Mouse (Mus musculus) midbrain, embryonic 16.5 days (tissue): ENCODE results near the gene Cd19. TPM values are rescaled to one million over a fixed set of nuclear protein-coding genes. Genes with fewer than 3 reads are reported as not detected.

Source experiments
- ATAC-seq: fragments of 200-750 bp; cut with Nextera tagmentation; 2 replicates; pipeline ENCODE4 v1.8.0; 2017; ENCODE audit warnings: moderate TSS enrichment
- H3K27ac ChIP-seq: fragments of 300-500 bp; sonication (generic); 2 replicates; pipeline ENCODE4 v1.5.1; 2014; ENCODE audit warnings: mild to moderate bottlenecking, low read length, mixed read lengths
- H3K27me3 ChIP-seq: fragments of 300-500 bp; sonication (generic); 2 replicates; pipeline ENCODE4 v1.6.1; 2014; ENCODE audit warnings: low read depth, low read length, mixed read lengths; ENCODE audit not compliant: control insufficient read depth, insufficient read depth
- H3K36me3 ChIP-seq: fragments of 300-500 bp; sonication (generic); 2 replicates; pipeline ENCODE4 v1.6.1; 2014; ENCODE audit warnings: mild to moderate bottlenecking, low read length, moderate library complexity, mixed read lengths; ENCODE audit not compliant: control insufficient read depth, insufficient read depth
- H3K4me1 ChIP-seq: fragments of 300-500 bp; sonication (generic); 2 replicates; pipeline ENCODE4 v1.6.1; 2014; ENCODE audit warnings: mild to moderate bottlenecking, low read length, mixed read lengths; ENCODE audit not compliant: control insufficient read depth, insufficient read depth
- H3K4me2 ChIP-seq: fragments of 300-500 bp; sonication (generic); 2 replicates; pipeline ENCODE4 v1.6.1; 2014; ENCODE audit warnings: mild to moderate bottlenecking, low read length, mixed read lengths
- H3K4me3 ChIP-seq: fragments of 300-500 bp; sonication (generic); 2 replicates; pipeline ENCODE4 v1.5.1; 2014; ENCODE audit warnings: low read depth, mild to moderate bottlenecking, low read length, moderate library complexity, mixed read lengths
- H3K9ac ChIP-seq: fragments of 300-500 bp; sonication (generic); 2 replicates; pipeline ENCODE4 v1.6.1; 2014; ENCODE audit warnings: low read depth, low read length, mixed read lengths
- H3K9me3 ChIP-seq: fragments of 300-500 bp; sonication (generic); replicated peaks from 2 replicates; pipeline ENCODE4 v1.6.1; 2014; ENCODE audit warnings: mild to moderate bottlenecking, low read length, mixed read lengths; ENCODE audit not compliant: control insufficient read depth, poor library complexity, severe bottlenecking
- WGBS: fragments of 180-500 bp; shearing (Covaris S2); extraction: QIAGEN DNeasy Blood & Tissue Kit; methylation state at CpG from one replicate; pipeline ENCODE4 v1.1.7; 2014; 5-methylcytosine and 5-hydroxymethylcytosine counted together
- polyA plus RNA-seq: library from polyadenylated mRNA; unstranded; fragments of >200 nt; fragmentation: Nextera tagmentation; extraction: Ambion mirVana; gene quantifications from 2 replicates; pipeline ENCODE4 v1.2.1, GENCODE M21; 2015

Cd19 gene
- polyA plus RNA-seq, 1 experiment from 2014 or later: not detected

DNA sequence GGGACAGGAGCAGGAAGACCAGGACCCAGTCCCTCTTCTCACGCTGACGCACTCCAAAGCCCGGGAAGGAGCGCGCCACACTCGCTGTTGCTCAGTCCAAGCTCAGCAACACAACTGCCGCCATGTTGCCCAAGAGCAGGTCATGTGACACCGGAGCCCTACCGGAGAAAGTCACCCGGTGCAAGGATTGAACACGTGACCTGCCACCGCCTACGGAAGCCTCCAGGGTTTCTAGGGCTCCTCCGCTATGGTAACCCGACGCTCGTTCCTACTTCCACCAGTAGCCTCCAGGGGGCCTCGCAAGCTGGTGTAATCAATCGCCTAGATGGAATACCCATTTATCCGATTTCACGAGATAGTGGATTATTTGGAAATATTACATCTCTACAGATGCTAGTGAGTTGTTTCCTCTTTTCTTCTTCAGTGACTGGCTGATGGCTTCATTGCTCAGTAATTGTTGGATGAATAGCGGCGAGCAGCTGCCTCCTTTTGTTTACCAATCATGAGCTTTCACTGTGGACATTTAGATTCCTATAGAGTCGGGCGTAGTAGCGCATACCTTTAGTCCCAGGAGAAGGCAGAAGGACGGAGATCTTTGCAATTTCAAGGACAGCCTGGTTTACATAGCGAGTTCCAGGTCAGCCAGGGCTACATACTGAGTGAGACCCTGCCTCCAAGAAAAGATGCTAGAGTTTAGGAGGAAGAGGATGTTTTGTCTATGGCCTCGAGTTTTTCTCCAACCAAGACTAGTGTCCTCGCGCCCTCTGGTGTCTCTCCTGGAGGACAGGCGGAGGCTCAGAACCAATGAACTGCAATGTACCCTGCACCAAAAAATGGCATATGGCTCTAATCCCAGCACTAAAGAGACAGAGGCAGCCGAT is 37.2 kb downstream of the Cd19 start, which contains the start of gene Spns1:
Gene Spns1 (minus strand): TSS at position 173 of the 881 bp plus-strand sequence.
- Histone ChIP-seq H3K27me3 (no peaks in the 10 kb centered on the region), H3K36me3 (peaks cover 11% of the 10 kb centered on the region), H3K9me3 (no peaks in the 10 kb centered on the region), H3K4me2 (peak within 1 kb of the TSS; percentile 89), H3K4me3 (peak within 1 kb of the TSS; percentile 85), H3K9ac (peak within 1 kb of the TSS; percentile 85), H3K4me1 (peaks cover 17% of the 10 kb centered on the region), H3K27ac (peak within 1 kb of the TSS; percentile 85)
- under 1% methylated on average over 33 of the region's 33 CpGs for WGBS
- peak; percentile 97 for ATAC-seq

DNA sequence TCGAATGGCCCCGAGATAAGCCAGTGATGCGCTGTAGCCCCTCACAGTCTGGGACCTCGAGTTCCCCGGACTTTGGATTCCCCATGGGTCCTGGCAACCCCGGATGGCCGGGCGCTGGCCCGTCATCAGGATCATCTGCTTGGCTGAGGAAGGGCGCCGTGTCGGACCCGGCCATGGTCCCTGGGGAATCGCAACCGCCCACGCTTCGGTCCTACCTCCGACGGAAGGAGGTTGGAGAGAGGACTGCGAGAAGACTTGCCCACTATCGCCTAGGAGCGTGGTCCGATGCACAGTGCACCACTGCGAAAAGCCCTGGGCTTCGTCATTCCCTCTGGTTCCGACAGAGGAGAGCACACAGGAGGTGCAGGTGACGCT is 37.8 kb downstream of the Cd19 start:
- H3K4me2 ChIP-seq: peak overlapping the region; percentile 89
- ATAC-seq: peak; percentile 77
- under 1% methylated on average over 27 of the region's 27 CpGs for WGBS
- no peaks in the 10 kb centered on the region for H3K27me3 ChIP-seq
- peak overlapping the region; percentile 65; the same call in 1 of the 2 replicates for H3K27ac ChIP-seq
- H3K4me1 ChIP-seq: peaks cover 17% of the 10 kb centered on the region
- H3K4me3 ChIP-seq: peak overlapping the region; percentile 85
- no peaks in the 10 kb centered on the region for H3K9me3 ChIP-seq
- peaks cover 11% of the 10 kb centered on the region for H3K36me3 ChIP-seq
- peak overlapping the region; percentile 85 for H3K9ac ChIP-seq

DNA sequence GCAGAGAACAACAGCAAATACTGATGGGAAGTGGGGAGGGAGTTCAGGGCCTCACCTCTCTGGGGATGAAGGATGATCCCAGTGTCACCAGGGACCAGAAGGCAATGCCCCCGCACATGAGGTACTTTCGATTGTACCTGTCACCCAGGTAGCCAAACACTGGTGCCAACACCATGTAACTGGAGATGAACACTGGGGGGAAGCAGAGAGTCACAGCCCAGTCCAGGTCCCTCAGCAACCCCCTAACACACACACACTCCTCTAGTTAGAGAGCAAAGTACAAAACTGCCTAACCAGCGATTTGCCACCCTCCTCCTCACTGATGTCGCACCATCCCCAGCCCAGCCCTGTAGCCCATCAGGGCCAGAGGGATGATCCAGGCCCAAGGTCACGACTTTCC is 39.7 kb downstream of the Cd19 start:
- Histone ChIP-seq H3K27me3 (no peaks in the 10 kb centered on the region), H3K27ac (no peak overlapping the region), H3K9me3 (no peaks in the 10 kb centered on the region), H3K4me1 (peaks cover 17% of the 10 kb centered on the region), H3K36me3 (peaks cover 27% of the 10 kb centered on the region), H3K4me3 (no peak overlapping the region), H3K9ac (no peak overlapping the region), H3K4me2 (no peak overlapping the region)
- WGBS: 80% methylated on average over 5 of the region's 5 CpGs
- no peak for ATAC-seq

DNA sequence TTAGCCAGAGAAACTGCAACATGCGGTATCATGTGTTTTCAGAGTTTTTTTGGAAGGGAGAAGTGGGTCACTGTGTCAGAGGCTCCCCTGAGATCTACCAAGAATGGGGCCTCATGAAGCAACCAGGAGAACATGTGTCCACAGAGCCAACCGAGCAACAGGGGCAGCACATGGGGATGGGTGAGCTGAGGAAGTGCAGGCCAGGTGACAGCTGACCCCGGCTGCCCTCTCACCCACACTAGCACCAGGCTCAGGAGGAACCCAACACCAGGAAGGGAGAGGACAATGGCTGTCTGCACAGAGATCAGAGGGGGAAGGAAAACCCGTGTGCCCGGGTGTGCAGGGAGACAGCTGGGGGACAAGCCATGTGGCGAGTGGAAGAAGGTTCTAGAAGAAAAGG is 40.2 kb downstream of the Cd19 start:
- Histone ChIP-seq H3K27me3 (no peaks in the 10 kb centered on the region), H3K27ac (no peak overlapping the region), H3K4me3 (no peak overlapping the region), H3K4me1 (peaks cover 17% of the 10 kb centered on the region), H3K4me2 (no peak overlapping the region), H3K9me3 (no peaks in the 10 kb centered on the region), H3K9ac (no peak overlapping the region), H3K36me3 (peaks cover 32% of the 10 kb centered on the region)
- no peak for ATAC-seq
- 82% methylated on average over 6 of the region's 6 CpGs for WGBS

DNA sequence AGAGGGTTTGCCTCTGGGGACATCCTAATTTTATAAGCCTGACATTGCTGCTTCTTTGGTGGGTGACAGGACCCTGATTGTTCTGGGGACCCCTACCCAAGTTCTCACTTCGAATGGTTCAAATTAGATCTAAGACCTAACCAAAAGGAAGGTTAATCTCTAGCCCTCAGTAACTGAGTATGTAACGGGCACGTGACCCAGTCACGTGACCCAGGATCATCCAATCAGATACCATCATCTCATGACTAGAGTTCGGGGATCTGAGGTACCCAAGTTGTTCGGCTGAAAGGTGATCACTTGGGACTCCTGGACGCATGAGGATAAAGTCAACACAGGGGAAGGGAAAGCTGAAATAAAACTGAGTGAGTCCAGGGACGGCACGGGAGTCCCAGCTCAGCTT is 41.7 kb downstream of the Cd19 start:
- H3K36me3 ChIP-seq: peaks cover 32% of the 10 kb centered on the region
- WGBS: 91% methylated on average over 9 of the region's 9 CpGs
- H3K27ac ChIP-seq: no peak overlapping the region
- H3K9ac ChIP-seq: no peak overlapping the region
- no peaks in the 10 kb centered on the region for H3K9me3 ChIP-seq
- H3K4me1 ChIP-seq: peaks cover 14% of the 10 kb centered on the region
- no peak for ATAC-seq
- no peak overlapping the region for H3K4me3 ChIP-seq
- H3K27me3 ChIP-seq: no peaks in the 10 kb centered on the region
- H3K4me2 ChIP-seq: no peak overlapping the region

DNA sequence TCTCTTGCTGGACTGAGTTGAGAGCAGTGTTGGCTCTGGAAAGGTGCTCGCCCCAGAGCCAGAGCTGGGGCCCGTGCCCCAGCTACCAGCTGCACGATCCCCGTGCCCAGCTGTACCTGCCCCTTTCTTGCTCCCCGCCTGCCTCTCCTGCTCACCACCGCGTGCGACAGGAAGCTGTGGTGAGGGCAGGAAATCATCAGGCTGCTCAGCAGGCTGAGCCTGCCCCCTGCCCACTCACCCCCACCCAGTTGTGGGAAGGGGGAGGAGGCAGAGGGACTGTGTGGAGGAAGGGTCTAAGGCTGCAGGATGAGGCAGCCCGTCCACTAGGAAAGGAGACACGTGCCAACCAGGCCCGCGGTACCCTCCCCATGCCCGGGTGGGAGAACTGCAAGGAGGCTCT is 45.3 kb downstream of the Cd19 start, which contains the start of gene Lat:
Gene Lat (minus strand): TSS at position 178 of the 400 bp plus-strand sequence.
- no peak within 1 kb of the TSS for H3K4me3 ChIP-seq
- no peaks in the 10 kb centered on the region for H3K4me1 ChIP-seq
- H3K36me3 ChIP-seq: peaks cover 35% of the 10 kb centered on the region
- H3K27me3 ChIP-seq: no peaks in the 10 kb centered on the region
- H3K9me3 ChIP-seq: no peaks in the 10 kb centered on the region
- H3K9ac ChIP-seq: no peak within 1 kb of the TSS
- H3K27ac ChIP-seq: no peak within 1 kb of the TSS
- 82% methylated on average over 13 of the region's 13 CpGs for WGBS
- no peak for ATAC-seq
- H3K4me2 ChIP-seq: no peak within 1 kb of the TSS

DNA sequence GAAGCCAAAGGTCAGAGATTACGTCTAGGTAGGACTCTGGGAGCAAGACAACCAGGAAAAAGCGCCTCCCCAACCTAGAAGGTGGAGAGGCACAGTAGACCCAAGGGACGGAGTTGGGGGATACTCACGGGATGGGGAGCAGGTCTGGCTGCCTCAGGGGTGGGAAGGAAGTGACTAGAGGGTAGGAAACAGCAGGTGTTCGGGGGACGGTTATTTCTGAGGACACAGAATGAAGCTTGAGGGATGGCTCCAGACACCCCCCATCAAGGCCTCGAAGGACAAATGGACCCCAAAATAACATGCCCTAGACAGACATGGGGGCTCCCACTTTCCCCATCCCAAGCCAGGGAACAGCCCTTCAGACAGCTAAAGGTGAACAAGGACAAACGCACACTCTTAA is 46.3 kb downstream of the Cd19 start:
- Histone ChIP-seq H3K9me3 (no peaks in the 10 kb centered on the region), H3K27ac (no peak overlapping the region), H3K9ac (no peak overlapping the region), H3K36me3 (peaks cover 30% of the 10 kb centered on the region), H3K4me2 (no peak overlapping the region), H3K27me3 (no peaks in the 10 kb centered on the region), H3K4me1 (no peaks in the 10 kb centered on the region), H3K4me3 (no peak overlapping the region)
- 88% methylated on average over 8 of the region's 8 CpGs for WGBS
- ATAC-seq: no peak

DNA sequence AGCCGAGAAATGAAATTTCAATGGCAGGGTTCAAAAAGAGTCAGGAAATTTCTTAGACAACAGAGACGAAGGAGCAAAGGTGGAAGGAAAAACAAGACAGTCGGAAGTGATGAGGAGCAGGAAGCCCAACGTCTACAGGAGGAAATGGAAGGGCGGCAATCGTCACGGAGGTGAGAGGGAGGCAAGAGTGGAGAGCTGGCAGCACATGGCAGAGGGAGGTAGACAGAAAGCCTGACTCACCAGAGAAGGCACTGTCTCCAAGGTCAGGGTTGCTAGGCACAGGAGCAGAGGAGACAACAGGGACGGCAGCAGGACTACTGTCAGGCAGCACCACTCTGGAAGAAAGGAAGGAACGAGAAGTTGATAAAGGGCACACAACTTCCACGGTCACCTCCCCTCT is 47.1 kb downstream of the Cd19 start:
- Histone ChIP-seq H3K4me2 (no peak overlapping the region), H3K27me3 (no peaks in the 10 kb centered on the region), H3K27ac (no peak overlapping the region), H3K36me3 (peaks cover 24% of the 10 kb centered on the region), H3K4me3 (no peak overlapping the region), H3K4me1 (no peaks in the 10 kb centered on the region), H3K9ac (no peak overlapping the region), H3K9me3 (no peaks in the 10 kb centered on the region)
- 92% methylated on average over 10 of the region's 10 CpGs for WGBS
- ATAC-seq: no peak

DNA sequence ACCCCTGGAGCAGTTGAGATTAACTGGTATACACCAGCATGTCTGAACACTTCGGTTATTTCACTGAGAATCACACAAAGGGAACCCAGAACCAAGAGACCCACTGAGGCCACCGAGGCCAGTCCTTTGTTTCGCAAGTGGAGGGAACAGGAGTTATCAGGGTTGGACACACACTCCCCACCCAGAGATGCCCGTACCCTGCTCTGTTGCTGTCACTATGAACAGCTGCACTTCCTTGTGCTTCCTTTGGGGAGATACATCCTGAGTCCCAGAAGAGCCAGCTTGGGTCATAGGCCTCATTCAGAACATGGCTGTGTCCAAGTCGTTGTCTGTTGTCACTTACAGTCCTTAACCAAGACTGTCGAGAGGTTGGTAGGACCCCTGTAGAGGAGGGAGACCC is 51.7 kb downstream of the Cd19 start:
- no peak overlapping the region for H3K9ac ChIP-seq
- 81% methylated on average over 6 of the region's 6 CpGs for WGBS
- peaks cover 3% of the 10 kb centered on the region for H3K36me3 ChIP-seq
- ATAC-seq: no peak
- H3K27me3 ChIP-seq: no peaks in the 10 kb centered on the region
- no peaks in the 10 kb centered on the region for H3K9me3 ChIP-seq
- H3K4me3 ChIP-seq: no peak overlapping the region
- no peaks in the 10 kb centered on the region for H3K4me1 ChIP-seq
- H3K4me2 ChIP-seq: no peak overlapping the region
- no peak overlapping the region for H3K27ac ChIP-seq
